Mouse (Mus musculus) limb, embryonic 15.5 days (tissue): Measurements from ENCODE around the gene Lsm3. TPM values are rescaled to one million over a fixed set of nuclear protein-coding genes. Genes with fewer than 3 reads are reported as not detected.
A peak's percentile ranks its signal among the peaks of the same experiment; 100 is the strongest.

ENCODE experiments used
- ATAC-seq: fragments of 200-750 bp; cut with Nextera tagmentation; 2 replicates; pipeline ENCODE4 v1.8.0; 2017; ENCODE audit warnings: low read depth, moderate TSS enrichment; ENCODE audit not compliant: insufficient number of reproducible peaks, low FRiP score, low TSS enrichment
- H3K27ac ChIP-seq: fragments of 300-500 bp; sonication (generic); 2 replicates; pipeline ENCODE4 v1.5.1; 2015; ENCODE audit warnings: moderate library complexity, mild to moderate bottlenecking, inconsistent platforms
- H3K27me3 ChIP-seq: fragments of 300-500 bp; sonication (generic); 2 replicates; pipeline ENCODE4 v1.6.1; 2015; ENCODE audit warnings: inconsistent platforms
- H3K36me3 ChIP-seq: fragments of 300-500 bp; sonication (generic); 2 replicates; pipeline ENCODE4 v1.6.1; 2015; ENCODE audit warnings: inconsistent platforms
- H3K4me1 ChIP-seq: fragments of 300-500 bp; sonication (generic); 2 replicates; pipeline ENCODE4 v1.6.1; 2015; ENCODE audit warnings: inconsistent platforms
- H3K4me2 ChIP-seq: fragments of 300-500 bp; sonication (generic); 2 replicates; pipeline ENCODE4 v1.6.1; 2015; ENCODE audit warnings: mild to moderate bottlenecking, inconsistent platforms
- H3K4me3 ChIP-seq: fragments of 300-500 bp; sonication (generic); 2 replicates; pipeline ENCODE4 v1.5.1; 2015; ENCODE audit warnings: mild to moderate bottlenecking, inconsistent platforms
- H3K9ac ChIP-seq: fragments of 300-500 bp; sonication (generic); 2 replicates; pipeline ENCODE4 v1.6.1; 2015; ENCODE audit warnings: inconsistent platforms
- H3K9me3 ChIP-seq: fragments of 300-500 bp; sonication (generic); 2 replicates; pipeline ENCODE4 v1.6.1; 2016; ENCODE audit warnings: inconsistent platforms
- WGBS: fragments of 180-500 bp; shearing (Covaris S2); methylation state at CpG from one replicate; pipeline ENCODE4 v1.1.7; 2015; 5-methylcytosine and 5-hydroxymethylcytosine counted together
- polyA plus RNA-seq: library from polyadenylated mRNA; unstranded; fragments of >200 nt; fragmentation: Nextera tagmentation; extraction: Ambion mirVana; gene quantifications from 2 replicates; pipeline ENCODE4 v1.2.1, GENCODE M21; 2015

Gene Lsm3
- polyA plus RNA-seq, 1 experiment from 2014 or later, result 202 TPM

- Histone ChIP-seq H3K4me1 (no peaks in the 10 kb centered on the region), H3K36me3 (no peaks in the 10 kb centered on the region), H3K9me3 (no peaks in the 10 kb centered on the region), H3K27ac (no peak overlapping the region), H3K4me2 (no peak overlapping the region), H3K27me3 (no peaks in the 10 kb centered on the region), H3K4me3 (no peak overlapping the region), H3K9ac (no peak overlapping the region)
- ATAC-seq, result no peak
- 68% methylated on average over 3 of the region's 3 CpGs for WGBS
Measured at GRCm38 (mm10) chr6:91535231-91535630, 19.5 kb downstream of the Lsm3 start.

GRCm38 (mm10) chr6:91536047-91536765 is 20.5 kb downstream of the Lsm3 start:
- Histone ChIP-seq H3K27me3 (no peaks in the 10 kb centered on the region), H3K4me3 (no peak overlapping the region), H3K9me3 (no peaks in the 10 kb centered on the region), H3K4me1 (no peaks in the 10 kb centered on the region), H3K9ac (no peak overlapping the region), H3K27ac (no peak overlapping the region), H3K36me3 (no peaks in the 10 kb centered on the region), H3K4me2 (no peak overlapping the region)
- no peak for ATAC-seq
- WGBS, result 85% methylated on average over 11 of the region's 11 CpGs

GRCm38 (mm10) chr6:91541276-91541675 is 25.5 kb downstream of the Lsm3 start:
- no peaks in the 10 kb centered on the region for H3K9me3 ChIP-seq
- H3K4me3 ChIP-seq, result no peak overlapping the region
- H3K9ac ChIP-seq, result no peak overlapping the region
- no peak overlapping the region for H3K27ac ChIP-seq
- H3K27me3 ChIP-seq, result no peaks in the 10 kb centered on the region
- no peaks in the 10 kb centered on the region for H3K4me1 ChIP-seq
- no peak for ATAC-seq
- H3K36me3 ChIP-seq, result no peaks in the 10 kb centered on the region
- no peak overlapping the region for H3K4me2 ChIP-seq
- 53% methylated on average over 3 of the region's 3 CpGs for WGBS

GRCm38 (mm10) chr6:91543056-91543455 is 27.3 kb downstream of the Lsm3 start:
- no peak for ATAC-seq
- Histone ChIP-seq H3K27me3 (no peaks in the 10 kb centered on the region), H3K4me1 (no peaks in the 10 kb centered on the region), H3K9me3 (no peaks in the 10 kb centered on the region), H3K27ac (no peak overlapping the region), H3K9ac (no peak overlapping the region), H3K4me3 (no peak overlapping the region), H3K4me2 (no peak overlapping the region), H3K36me3 (no peaks in the 10 kb centered on the region)
- WGBS, result 79% methylated on average over 5 of the region's 5 CpGs

- no peaks in the 10 kb centered on the region for H3K9me3 ChIP-seq
- no peak overlapping the region for H3K4me2 ChIP-seq
- H3K4me1 ChIP-seq, result peaks cover 11% of the 10 kb centered on the region
- H3K36me3 ChIP-seq, result no peaks in the 10 kb centered on the region
- no peak overlapping the region for H3K27ac ChIP-seq
- no peak for ATAC-seq
- H3K27me3 ChIP-seq, result no peaks in the 10 kb centered on the region
- no peak overlapping the region for H3K9ac ChIP-seq
- H3K4me3 ChIP-seq, result no peak overlapping the region
- WGBS, result 53% methylated on average over 9 of the region's 9 CpGs
Measured at GRCm38 (mm10) chr6:91546241-91546884, 30.6 kb downstream of the Lsm3 start.

- WGBS, result 54% methylated on average over 1 of the region's 1 CpGs
- no peak for ATAC-seq
- Histone ChIP-seq H3K27me3 (no peaks in the 10 kb centered on the region), H3K9me3 (no peaks in the 10 kb centered on the region), H3K4me2 (no peak overlapping the region), H3K9ac (no peak overlapping the region), H3K27ac (no peak overlapping the region), H3K4me3 (no peak overlapping the region), H3K4me1 (peaks cover 11% of the 10 kb centered on the region), H3K36me3 (no peaks in the 10 kb centered on the region)
Measured at GRCm38 (mm10) chr6:91547313-91547712, 31.6 kb downstream of the Lsm3 start.

- 21% methylated on average over 5 of the region's 5 CpGs for whole genome bisulfite sequencing
- peak; percentile 65; the same call in 1 of the 2 replicates for ATAC-seq
- peaks cover 11% of the 10 kb centered on the region for H3K4me1 ChIP-seq
- no peak overlapping the region for H3K4me2 ChIP-seq
- no peaks in the 10 kb centered on the region for H3K9me3 ChIP-seq
- no peak overlapping the region for H3K27ac ChIP-seq
- no peak overlapping the region for H3K9ac ChIP-seq
- H3K4me3 ChIP-seq, result no peak overlapping the region
- no peaks in the 10 kb centered on the region for H3K36me3 ChIP-seq
- H3K27me3 ChIP-seq, result no peaks in the 10 kb centered on the region
Measured at GRCm38 (mm10) chr6:91549621-91550020, 33.9 kb downstream of the Lsm3 start.

GRCm38 (mm10) chr6:91551671-91552070 is 35.9 kb downstream of the Lsm3 start:
- H3K9me3 ChIP-seq, result no peaks in the 10 kb centered on the region
- no peak overlapping the region for H3K4me2 ChIP-seq
- H3K4me3 ChIP-seq, result no peak overlapping the region
- H3K4me1 ChIP-seq, result peaks cover 11% of the 10 kb centered on the region
- no peak overlapping the region for H3K9ac ChIP-seq
- ATAC-seq, result 0 out of 2 replicates have a peak, but pooled peaks have one; percentile 30
- WGBS, result 92% methylated on average over 3 of the region's 3 CpGs
- no peaks in the 10 kb centered on the region for H3K27me3 ChIP-seq
- H3K27ac ChIP-seq, result 0 out of 2 replicates have a peak overlapping the region, but pooled peaks have one; percentile 6
- H3K36me3 ChIP-seq, result no peaks in the 10 kb centered on the region

GRCm38 (mm10) chr6:91552693-91553092 is 37.0 kb downstream of the Lsm3 start:
- no peaks in the 10 kb centered on the region for H3K9me3 ChIP-seq
- peaks cover 11% of the 10 kb centered on the region for H3K4me1 ChIP-seq
- no peaks in the 10 kb centered on the region for H3K27me3 ChIP-seq
- H3K4me3 ChIP-seq, result no peak overlapping the region
- no peak overlapping the region for H3K27ac ChIP-seq
- WGBS, result 45% methylated on average over 3 of the region's 3 CpGs
- no peaks in the 10 kb centered on the region for H3K36me3 ChIP-seq
- no peak overlapping the region for H3K9ac ChIP-seq
- ATAC-seq, result no peak
- H3K4me2 ChIP-seq, result no peak overlapping the region

- Histone ChIP-seq H3K36me3 (no peaks in the 10 kb centered on the region), H3K9me3 (no peaks in the 10 kb centered on the region), H3K4me3 (no peak overlapping the region), H3K27ac (no peak overlapping the region), H3K4me1 (no peaks in the 10 kb centered on the region), H3K9ac (no peak overlapping the region), H3K27me3 (no peaks in the 10 kb centered on the region), H3K4me2 (no peak overlapping the region)
- WGBS, result 30% methylated on average over 1 of the region's 1 CpGs
- ATAC-seq, result no peak
Measured at GRCm38 (mm10) chr6:91558565-91558964, 42.8 kb downstream of the Lsm3 start.

GRCm38 (mm10) chr6:91559371-91559770 is 43.6 kb downstream of the Lsm3 start:
- WGBS, result 84% methylated on average over 4 of the region's 4 CpGs
- no peak overlapping the region for H3K9ac ChIP-seq
- ATAC-seq, result no peak
- H3K36me3 ChIP-seq, result no peaks in the 10 kb centered on the region
- H3K27me3 ChIP-seq, result no peaks in the 10 kb centered on the region
- H3K4me3 ChIP-seq, result no peak overlapping the region
- H3K27ac ChIP-seq, result no peak overlapping the region
- no peak overlapping the region for H3K4me2 ChIP-seq
- no peaks in the 10 kb centered on the region for H3K4me1 ChIP-seq
- no peaks in the 10 kb centered on the region for H3K9me3 ChIP-seq

GRCm38 (mm10) chr6:91560186-91560585 is 44.5 kb downstream of the Lsm3 start:
- Histone ChIP-seq H3K9ac (no peak overlapping the region), H3K27ac (no peak overlapping the region), H3K27me3 (no peaks in the 10 kb centered on the region), H3K4me2 (no peak overlapping the region), H3K4me1 (no peaks in the 10 kb centered on the region), H3K36me3 (no peaks in the 10 kb centered on the region), H3K9me3 (no peaks in the 10 kb centered on the region), H3K4me3 (no peak overlapping the region)
- WGBS, result 90% methylated on average over 3 of the region's 3 CpGs
- ATAC-seq, result no peak
